Mouse (Mus musculus) MEL (cell line): ENCODE results near the gene Scn4a. TPM values are rescaled to one million over a fixed set of nuclear protein-coding genes. Genes with fewer than 3 reads are reported as not detected.

Experiments
- DNase-seq: peaks from one replicate; pipeline ENCODE4 v3.0.0; 2011; ENCODE audit warnings: low read depth, low spot score
- H3K27ac ChIP-seq: 2 replicates; pipeline ENCODE4 v1.5.1; 2012; ENCODE audit warnings: low read depth, mild to moderate bottlenecking, control low read depth, low read length, moderate library complexity; ENCODE audit not compliant: control insufficient read depth
- H3K27me3 ChIP-seq, 2 experiments: fragments of 150-350 bp in 1 of 2; sonication (generic) in 1 of 2; 2 replicates each; pipeline ENCODE4 v1.6.1; 2012; ENCODE audit warnings: low read length in 2 of 2, mild to moderate bottlenecking in 2 of 2, improper control_type of control experiment in 1 of 2, moderate library complexity in 1 of 2; ENCODE audit not compliant: insufficient read depth in 2 of 2, control insufficient read depth in 1 of 2
- H3K36me3 ChIP-seq, 2 experiments: 2 replicates each; pipeline ENCODE4 v1.6.1; 2012 to 2014; ENCODE audit warnings: low read length in 2 of 2, improper control_type of control experiment in 1 of 2, inconsistent platforms in 1 of 2, mild to moderate bottlenecking in 1 of 2; ENCODE audit not compliant: insufficient read depth in 2 of 2, control insufficient read depth in 1 of 2
- H3K4me1 ChIP-seq, 2 experiments: fragments of 150-350 bp in 1 of 2; sonication (generic) in 1 of 2; 2 replicates each; pipeline ENCODE4 v1.6.1; 2012; ENCODE audit warnings: low read length in 2 of 2, improper control_type of control experiment in 1 of 2, mild to moderate bottlenecking in 1 of 2; ENCODE audit not compliant: insufficient read depth in 2 of 2, control insufficient read depth in 1 of 2
- H3K4me3 ChIP-seq, 2 experiments: fragments of 150-350 bp in 1 of 2; sonication (generic) in 1 of 2; 2 replicates each; pipeline ENCODE4 v1.5.1; 2012; ENCODE audit warnings: low read depth in 2 of 2, low read length in 2 of 2, mild to moderate bottlenecking in 2 of 2, moderate library complexity in 2 of 2, control low read depth in 1 of 2, improper control_type of control experiment in 1 of 2; ENCODE audit not compliant: control insufficient read depth in 1 of 2, insufficient read depth in 1 of 2
- H3K79me2 ChIP-seq: 2 replicates; pipeline ENCODE4 v1.6.1; 2012; ENCODE audit warnings: mild to moderate bottlenecking, low read length, moderate library complexity; ENCODE audit not compliant: control insufficient read depth, poor library complexity, insufficient read depth
- H3K9ac ChIP-seq: 2 replicates; pipeline ENCODE4 v1.6.1; 2012; ENCODE audit warnings: low read depth, mild to moderate bottlenecking, control low read depth, low read length, moderate library complexity; ENCODE audit not compliant: control insufficient read depth, poor library complexity, severe bottlenecking
- H3K9me3 ChIP-seq: fragments of 150-350 bp; sonication (generic); replicated peaks from 2 replicates; pipeline ENCODE4 v1.6.1; 2012; ENCODE audit warnings: mild to moderate bottlenecking, low read length, improper control_type of control experiment, moderate library complexity; ENCODE audit not compliant: insufficient read depth
- BHLHE40 ChIP-seq: IDR thresholded peaks from 2 replicates; pipeline ENCODE4 v1.6.1; 2012; ENCODE audit warnings: low read depth, mild to moderate bottlenecking, inconsistent platforms, low read length, improper control_type of control experiment, borderline replicate concordance
- CHD1 ChIP-seq: IDR thresholded peaks from 2 replicates; pipeline ENCODE4 v1.6.1; 2012; ENCODE audit warnings: low read depth, mild to moderate bottlenecking, inconsistent platforms, low read length, improper control_type of control experiment
- CTCF ChIP-seq, 3 experiments: IDR thresholded peaks in 2 of 3; conservative IDR thresholded peaks in 1 of 3; 2 replicates each; pipeline ENCODE4 v1.5.1; 2011 to 2012; ENCODE audit warnings: low read length in 3 of 3, low read depth in 2 of 3, mild to moderate bottlenecking in 2 of 3, improper control_type of control experiment in 1 of 3, inconsistent platforms in 1 of 3, mixed read lengths in 1 of 3, moderate library complexity in 1 of 3; ENCODE audit not compliant: control insufficient read depth in 1 of 3, insufficient read depth in 1 of 3, poor library complexity in 1 of 3, severe bottlenecking in 1 of 3
- GATA1 ChIP-seq: IDR thresholded peaks from 2 replicates; pipeline ENCODE4 v1.6.1; 2011; ENCODE audit warnings: low read depth, low read length, improper control_type of control experiment
- HCFC1 ChIP-seq: IDR thresholded peaks from 2 replicates; pipeline ENCODE4 v1.6.1; 2012; ENCODE audit warnings: low read depth, mild to moderate bottlenecking, inconsistent platforms, low read length, improper control_type of control experiment, moderate library complexity
- KAT2A ChIP-seq: conservative IDR thresholded peaks from 2 replicates; pipeline ENCODE4 v1.6.1; 2012; ENCODE audit warnings: low read depth, low read length, improper control_type of control experiment, inconsistent platforms
- MAFK ChIP-seq: IDR thresholded peaks from 2 replicates; pipeline ENCODE4 v1.6.1; 2011; ENCODE audit warnings: low read depth, mild to moderate bottlenecking, low read length, improper control_type of control experiment, borderline replicate concordance
- MYC ChIP-seq: IDR thresholded peaks from 2 replicates; pipeline ENCODE4 v1.6.1; 2011; ENCODE audit warnings: low read depth, mild to moderate bottlenecking, low read length, improper control_type of control experiment, moderate library complexity
- NELFE ChIP-seq: IDR thresholded peaks from 2 replicates; pipeline ENCODE4 v1.6.1; 2011; ENCODE audit warnings: low read depth, low read length, improper control_type of control experiment
- POLR2A ChIP-seq, 2 experiments: IDR thresholded peaks; 2 replicates each; pipeline ENCODE4 v1.6.1; 2011 to 2012; ENCODE audit warnings: low read length in 2 of 2, mild to moderate bottlenecking in 2 of 2, control low read depth in 1 of 2, improper control_type of control experiment in 1 of 2, low read depth in 1 of 2, moderate library complexity in 1 of 2; ENCODE audit not compliant: control insufficient read depth in 1 of 2, insufficient read depth in 1 of 2, poor library complexity in 1 of 2
- POLR2AphosphoS5 ChIP-seq: IDR thresholded peaks from 2 replicates; pipeline ENCODE4 v1.6.1; 2012; ENCODE audit warnings: low read depth, borderline replicate concordance, mild to moderate bottlenecking, inconsistent platforms, low read length, moderate library complexity, mixed read lengths
- RAD21 ChIP-seq: IDR thresholded peaks from 2 replicates; pipeline ENCODE4 v1.6.1; 2011; ENCODE audit warnings: mild to moderate bottlenecking, low read depth, low read length, improper control_type of control experiment
- RCOR1 ChIP-seq: IDR thresholded peaks from 2 replicates; pipeline ENCODE4 v1.6.1; 2012; ENCODE audit warnings: low read depth, mild to moderate bottlenecking, inconsistent platforms, low read length, improper control_type of control experiment
- SIN3A ChIP-seq: IDR thresholded peaks from 2 replicates; pipeline ENCODE4 v1.6.1; 2012; ENCODE audit warnings: low read length, improper control_type of control experiment, inconsistent platforms
- TAL1 ChIP-seq: IDR thresholded peaks from 2 replicates; pipeline ENCODE4 v1.6.1; 2012; ENCODE audit warnings: mild to moderate bottlenecking, inconsistent platforms, low read length, moderate library complexity, mixed read lengths
- TCF12 ChIP-seq: IDR thresholded peaks from 2 replicates; pipeline ENCODE4 v1.6.1; 2014; ENCODE audit warnings: low read depth, mild to moderate bottlenecking, inconsistent platforms, low read length, improper control_type of control experiment, moderate library complexity
- UBTF ChIP-seq: IDR thresholded peaks from 2 replicates; pipeline ENCODE4 v1.6.1; 2012; ENCODE audit warnings: low read depth, mild to moderate bottlenecking, inconsistent platforms, low read length, improper control_type of control experiment, moderate library complexity, borderline replicate concordance; ENCODE audit not compliant: insufficient read depth
- ZKSCAN1 ChIP-seq: IDR thresholded peaks from 2 replicates; pipeline ENCODE4 v1.6.1; 2012; ENCODE audit warnings: low read depth, mild to moderate bottlenecking, inconsistent platforms, low read length, improper control_type of control experiment, moderate library complexity
- polyA plus RNA-seq, 2 experiments: library from polyadenylated mRNA; stranded (reverse) in 1 of 2; unstranded in 1 of 2; fragments of >175 nt in 1 of 2; fragments of >200 nt in 1 of 2; gene quantifications; 2 replicates each; pipeline versions ENCODE4 v1.2.1 to v1.2.4; 2012; ENCODE audit warnings: low replicate concordance in 2 of 2, low read depth in 1 of 2; ENCODE audit not compliant: insufficient read length in 2 of 2, insufficient read depth in 1 of 2, missing spikeins in 1 of 2
- total RNA-seq: library from RNA; depleted of rRNA; stranded (reverse); fragments of 300-350 nt; gene quantifications from 2 replicates; pipeline ENCODE4 v1.2.3, GENCODE M21; 2012

The Scn4a gene
- total and polyA plus RNA-seq, 3 experiments = 0.04 to 0.15 TPM; not detected in 1

- Histone ChIP-seq H3K9ac (no peak within 1 kb of the TSS), H3K9me3 (no peaks in the 10 kb centered on the region), H3K4me1 (peaks cover 0 to 6% of the 10 kb centered on the region in 2 experiments; a peak in 1 of 4 replicates), H3K4me3 (no peak within 1 kb of the TSS), H3K36me3 (no peaks in the 10 kb centered on the region), H3K27ac (no peak within 1 kb of the TSS), H3K79me2 (no peaks in the 10 kb centered on the region), H3K27me3 (peaks cover 0 to under 1% of the 10 kb centered on the region in 2 experiments; a peak in 1 of 4 replicates)
- DNase-seq = no peak
- no peak for TF ChIP-seq MYC
- no peak for TF ChIP-seq NELFE
- no peak for TF ChIP-seq CHD1
- TF ChIP-seq GATA1 = no peak
- TF ChIP-seq POLR2A (IDR thresholded peaks at IDR 0.05; ENCODE audit: control insufficient read depth in 1 of 2, insufficient read depth in 1 of 2, low read depth in 1 of 2, low read length in 2 of 2, poor library complexity in 1 of 2) = no peak
- TF ChIP-seq RCOR1 = no peak
- TF ChIP-seq KAT2A = no peak
- TF ChIP-seq POLR2AphosphoS5 = no peak
- TF ChIP-seq TCF12 = no peak
- TF ChIP-seq HCFC1 = no peak
- TF ChIP-seq UBTF = no peak
- no peak for TF ChIP-seq RAD21
These were observed 38.7 kb downstream of the Scn4a start, which contains the start of gene Cd79b for GRCm38 (mm10) chr11:106314333-106314812. Gene Cd79b (minus strand): TSS chr11:106314762.

GRCm38 (mm10) chr11:106313533-106313932, 39.6 kb downstream of the Scn4a start:
- no peaks in the 10 kb centered on the region for H3K9me3 ChIP-seq
- H3K4me1 ChIP-seq = peaks cover 0 to 6% of the 10 kb centered on the region in 2 experiments; a peak in 1 of 4 replicates
- H3K27ac ChIP-seq = no peak overlapping the region
- H3K36me3 ChIP-seq = no peaks in the 10 kb centered on the region
- no peak for TF ChIP-seq CTCF (IDR thresholded peaks at IDR 0.05 in 2 of 3, conservative IDR thresholded peaks at IDR 0.05 in 1 of 3; ENCODE audit: control insufficient read depth in 1 of 3, insufficient read depth in 1 of 3, low read depth in 2 of 3, low read length in 3 of 3, poor library complexity in 1 of 3, severe bottlenecking in 1 of 3)
- no peak for TF ChIP-seq RAD21
- no peak for TF ChIP-seq MAFK
- no peak for TF ChIP-seq SIN3A
- no peak for TF ChIP-seq NELFE
- no peak for TF ChIP-seq ZKSCAN1
- TF ChIP-seq BHLHE40 = no peak
- TF ChIP-seq TAL1 = no peak
- peaks cover 1 to 3% of the 10 kb centered on the region in 2 experiments; a peak in 1 of 4 replicates for H3K27me3 ChIP-seq
- no peak for DNase-seq
- H3K9ac ChIP-seq = no peak overlapping the region
- no peaks in the 10 kb centered on the region for H3K79me2 ChIP-seq
- H3K4me3 ChIP-seq = no peak overlapping the region
